Mouse (Mus musculus) testis, adult 2 months (tissue): ENCODE data around the gene Timm8a2. TPM values are rescaled to one million over a fixed set of nuclear protein-coding genes. Genes with fewer than 3 reads are reported as not detected.

ENCODE experiments used
- H3K27ac ChIP-seq: fragments of 200-500 bp; 2 replicates; pipeline ENCODE4 v1.5.1; 2012; ENCODE audit warnings: low read depth, low read length; ENCODE audit not compliant: control insufficient read depth, insufficient read depth
- H3K27me3 ChIP-seq: fragments of 200-500 bp; 2 replicates; pipeline ENCODE4 v1.6.1; 2012; ENCODE audit warnings: mild to moderate bottlenecking, low read length, moderate library complexity; ENCODE audit not compliant: control insufficient read depth, insufficient read depth
- H3K36me3 ChIP-seq: fragments of 200-500 bp; 2 replicates; pipeline ENCODE4 v1.6.1; 2012; ENCODE audit warnings: mild to moderate bottlenecking, low read length; ENCODE audit not compliant: control insufficient read depth, insufficient read depth
- H3K4me1 ChIP-seq: fragments of 200-500 bp; 2 replicates; pipeline ENCODE4 v1.6.1; 2012; ENCODE audit warnings: low read length; ENCODE audit not compliant: control insufficient read depth, insufficient read depth
- H3K4me3 ChIP-seq: fragments of 200-500 bp; 2 replicates; pipeline ENCODE4 v1.5.1; 2012; ENCODE audit warnings: low read depth, mild to moderate bottlenecking, low read length, moderate library complexity, mixed read lengths; ENCODE audit not compliant: control insufficient read depth
- CTCF ChIP-seq: fragments of 200-500 bp; IDR thresholded peaks from 2 replicates; pipeline ENCODE4 v1.5.1; 2012; ENCODE audit warnings: low read depth, mild to moderate bottlenecking, inconsistent platforms, low read length, moderate library complexity; ENCODE audit not compliant: control insufficient read depth, insufficient read depth, insufficient replicate concordance
- POLR2A ChIP-seq: fragments of 200-500 bp; IDR thresholded peaks from 2 replicates; pipeline ENCODE4 v1.6.1; 2012; ENCODE audit warnings: low read depth, mild to moderate bottlenecking, inconsistent platforms, low read length, moderate library complexity; ENCODE audit not compliant: control insufficient read depth
- polyA plus RNA-seq: library from polyadenylated mRNA; depleted of rRNA; stranded (reverse); fragments of >200 nt; gene quantifications from 2 replicates; pipeline ENCODE4 v1.2.3, GENCODE M21; 2012

The Timm8a2 gene
- polyA plus RNA-seq, 1 experiment, result 25.2 TPM

GRCm38 (mm10) chr14:121991921-121992320, 42.6 kb upstream of the Timm8a2 start:
- H3K36me3 ChIP-seq, result peaks cover 2% of the 10 kb centered on the region; the same call in 1 of the 2 replicates
- no peaks in the 10 kb centered on the region for H3K27me3 ChIP-seq
- H3K4me3 ChIP-seq, result no peak overlapping the region
- no peak for TF ChIP-seq POLR2A
- TF ChIP-seq CTCF, result no peak
- H3K27ac ChIP-seq, result no peak overlapping the region
- H3K4me1 ChIP-seq, result no peaks in the 10 kb centered on the region

GRCm38 (mm10) chr14:121992395-121993280, 41.8 kb upstream of the Timm8a2 start:
- H3K27ac ChIP-seq, result no peak overlapping the region
- H3K36me3 ChIP-seq, result peaks cover 2% of the 10 kb centered on the region; the same call in 1 of the 2 replicates
- no peaks in the 10 kb centered on the region for H3K4me1 ChIP-seq
- no peak for TF ChIP-seq CTCF
- TF ChIP-seq POLR2A, result no peak
- H3K4me3 ChIP-seq, result no peak overlapping the region
- no peaks in the 10 kb centered on the region for H3K27me3 ChIP-seq

GRCm38 (mm10) chr14:121993616-121994015, 40.9 kb upstream of the Timm8a2 start:
- peaks cover 2% of the 10 kb centered on the region; the same call in 1 of the 2 replicates for H3K36me3 ChIP-seq
- H3K27me3 ChIP-seq, result no peaks in the 10 kb centered on the region
- no peaks in the 10 kb centered on the region for H3K4me1 ChIP-seq
- H3K4me3 ChIP-seq, result no peak overlapping the region
- H3K27ac ChIP-seq, result no peak overlapping the region
- TF ChIP-seq CTCF, result no peak
- no peak for TF ChIP-seq POLR2A

GRCm38 (mm10) chr14:121994171-121994700, 40.2 kb upstream of the Timm8a2 start:
- Histone ChIP-seq H3K4me1 (no peaks in the 10 kb centered on the region), H3K27me3 (no peaks in the 10 kb centered on the region), H3K36me3 (peaks cover 2% of the 10 kb centered on the region; the same call in 1 of the 2 replicates), H3K27ac (no peak overlapping the region), H3K4me3 (no peak overlapping the region)
- TF ChIP-seq CTCF (no peak), POLR2A (no peak)

- no peaks in the 10 kb centered on the region for H3K4me1 ChIP-seq
- no peak overlapping the region for H3K4me3 ChIP-seq
- no peak for TF ChIP-seq POLR2A
- no peak for TF ChIP-seq CTCF
- no peak overlapping the region for H3K27ac ChIP-seq
- peaks cover 2% of the 10 kb centered on the region; the same call in 1 of the 2 replicates for H3K36me3 ChIP-seq
- H3K27me3 ChIP-seq, result no peaks in the 10 kb centered on the region
These were observed 39.5 kb upstream of the Timm8a2 start for GRCm38 (mm10) chr14:121994846-121995556.

- H3K4me1 ChIP-seq, result no peaks in the 10 kb centered on the region
- peaks cover 2% of the 10 kb centered on the region; the same call in 1 of the 2 replicates for H3K36me3 ChIP-seq
- H3K4me3 ChIP-seq, result no peak overlapping the region
- H3K27ac ChIP-seq, result no peak overlapping the region
- H3K27me3 ChIP-seq, result no peaks in the 10 kb centered on the region
- TF ChIP-seq POLR2A, result no peak
- TF ChIP-seq CTCF, result no peak
These were observed 39.0 kb upstream of the Timm8a2 start for GRCm38 (mm10) chr14:121995557-121995870.

GRCm38 (mm10) chr14:121996786-121997185, 37.7 kb upstream of the Timm8a2 start:
- Histone ChIP-seq H3K4me3 (no peak overlapping the region), H3K27ac (no peak overlapping the region), H3K4me1 (no peaks in the 10 kb centered on the region), H3K27me3 (no peaks in the 10 kb centered on the region), H3K36me3 (peaks cover 2% of the 10 kb centered on the region; the same call in 1 of the 2 replicates)
- TF ChIP-seq POLR2A (no peak), CTCF (no peak)
